Mouse (Mus musculus) thymus, postnatal 10 days (tissue): ENCODE data around the gene Eif3j1.
A peak's percentile ranks its signal among the peaks of the same experiment; 100 is the strongest.
"Not testable (repeated sequence)": the region's sequence is repeated elsewhere in the genome, so short reads cannot be mapped to it uniquely, and the experiment has no call there.

Source experiments
- DNase-seq, 2 experiments: peaks; one replicate each; pipeline ENCODE4 v3.0.0; 2021; ENCODE audit warnings: low spot score in 2 of 2

Gene Eif3j1

GRCm38 (mm10) chr2:122097686-122098085, 69.3 kb downstream of the Eif3j1 start:
- DNase-seq = not testable (repeated sequence)

GRCm38 (mm10) chr2:122102070-122102469, 73.7 kb downstream of the Eif3j1 start:
- DNase-seq = peak in 1 of 2 experiments; percentile 44
